Mouse (Mus musculus) gastrocnemius, postnatal 36 days (tissue): ENCODE measurements around the gene Rgs6. TPM values are rescaled to one million over a fixed set of nuclear protein-coding genes. Genes with fewer than 3 reads are reported as not detected.

ENCODE experiments used
- DNase-seq, 2 experiments: peaks; one replicate each; pipeline ENCODE4 v3.0.0; 2022
- intact Hi-C: fragments of 180-260 bp; cut with DNase I; formaldehyde crosslinking; loops from one replicate; pipeline ENCODE4 v1.15.1; 2025
- total RNA-seq, 2 experiments: library from RNA; stranded (reverse); gene quantifications; 2 replicates each; pipeline ENCODE4 v1.2.3; 2021

Gene Rgs6
- total RNA-seq, 2 experiments from 2014 or later: 0.44 to 0.48 TPM

DNA sequence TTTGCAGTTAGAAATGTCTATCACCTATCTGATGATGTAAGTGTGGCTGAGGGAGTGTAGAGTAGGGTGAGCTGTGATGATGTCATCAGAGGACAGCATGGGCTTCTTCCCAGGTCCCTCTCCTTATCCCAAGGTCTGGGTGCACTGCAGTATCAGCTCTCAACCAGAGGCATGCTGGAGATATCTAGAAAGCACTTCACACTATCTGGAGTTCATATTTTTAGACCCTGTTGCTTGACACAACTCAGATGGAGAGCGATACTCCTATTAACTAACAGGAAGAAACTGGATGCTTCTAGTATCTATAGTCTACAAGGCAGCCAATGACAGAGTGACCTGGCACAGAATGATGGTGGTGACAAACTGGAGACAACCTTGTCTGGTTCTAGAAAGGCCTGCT, 250.5 kb downstream of the Rgs6 start:
- DNase-seq: no peak
- intact Hi-C loops: no loop called here

- intact Hi-C loops: no loop called here
- no peak for DNase-seq
These were observed 253.5 kb downstream of the Rgs6 start for GRCm38 (mm10) chr12:82841566-82841965.

DNA sequence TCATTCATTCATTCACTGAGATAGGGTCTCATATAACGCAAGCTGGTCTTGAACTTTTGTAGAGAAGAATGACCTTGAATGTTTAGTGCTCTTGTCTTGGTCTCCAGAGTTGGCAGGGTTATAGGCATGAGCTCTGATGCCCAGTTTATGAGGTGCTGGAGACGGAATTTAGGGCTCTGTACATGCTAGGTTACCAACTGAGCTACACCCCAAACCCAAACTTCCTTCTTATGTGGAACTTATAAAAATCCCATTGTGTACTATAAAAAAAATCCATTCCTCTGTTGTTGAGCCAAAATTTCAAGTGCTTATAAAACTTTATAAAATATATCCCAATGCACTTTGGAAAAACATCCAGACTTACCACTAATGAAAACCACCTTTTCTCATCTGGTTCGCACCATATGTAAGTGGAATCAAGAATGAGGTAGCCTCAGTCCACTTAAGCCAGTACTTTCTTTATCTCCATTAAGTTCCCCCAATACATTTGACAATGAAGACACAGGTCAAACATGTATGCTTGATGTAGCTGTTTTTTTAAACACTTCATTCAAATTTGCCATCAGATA, 260.3 kb downstream of the Rgs6 start:
- no peak for DNase-seq

DNA sequence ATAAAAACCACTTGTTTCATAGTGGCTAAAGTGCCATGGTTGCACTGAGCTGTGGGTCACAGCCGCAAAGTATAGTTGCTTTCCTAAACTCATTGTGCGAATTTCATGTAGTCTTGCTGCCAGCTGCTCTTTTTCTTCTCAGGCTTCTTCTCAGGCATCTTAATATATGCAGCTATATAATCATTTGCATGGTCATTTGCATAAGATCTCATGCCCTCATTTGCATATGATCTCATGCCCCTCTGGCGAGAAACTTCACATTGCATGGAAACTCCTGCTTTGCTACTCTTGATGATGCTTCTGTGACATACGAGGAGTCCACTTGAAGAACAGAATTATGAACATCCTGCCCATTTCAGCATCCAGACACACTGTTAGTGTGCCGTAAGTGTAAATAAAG, 266.8 kb downstream of the Rgs6 start:
- intact Hi-C loops: no loop called here

More for the DNA sequence above, 260.3 kb downstream of the Rgs6 start:
- intact Hi-C loops: no loop called here

GRCm38 (mm10) chr12:82855333-82856107, 267.4 kb downstream of the Rgs6 start:
- no peak for DNase-seq
- intact Hi-C loops: no loop called here

More for the DNA sequence above, 266.8 kb downstream of the Rgs6 start:
- no peak for DNase-seq

DNA sequence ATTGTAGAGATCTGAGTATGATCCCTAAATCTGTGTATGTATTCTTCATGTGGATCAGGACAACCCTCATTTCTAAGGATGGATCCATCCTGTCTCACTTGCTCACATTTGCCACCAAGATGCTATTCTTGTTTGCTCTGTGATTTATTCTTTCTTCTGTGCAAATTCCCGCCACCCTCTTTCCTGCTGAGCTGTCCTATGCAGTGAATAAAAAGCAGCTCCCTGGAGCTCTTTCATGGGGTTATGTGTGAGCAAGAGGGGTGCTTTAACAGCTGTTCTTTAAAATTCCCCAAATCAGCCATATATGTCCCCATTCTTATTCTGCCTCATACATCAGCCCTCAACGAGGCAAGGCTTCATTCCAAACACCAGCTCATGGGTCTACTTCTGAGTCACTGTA, 277.6 kb downstream of the Rgs6 start:
- no peak for DNase-seq
- intact Hi-C loops: no loop called here

GRCm38 (mm10) chr12:82880711-82881110, 292.6 kb downstream of the Rgs6 start:
- DNase-seq: no peak
- intact Hi-C loops: no loop called here

DNA sequence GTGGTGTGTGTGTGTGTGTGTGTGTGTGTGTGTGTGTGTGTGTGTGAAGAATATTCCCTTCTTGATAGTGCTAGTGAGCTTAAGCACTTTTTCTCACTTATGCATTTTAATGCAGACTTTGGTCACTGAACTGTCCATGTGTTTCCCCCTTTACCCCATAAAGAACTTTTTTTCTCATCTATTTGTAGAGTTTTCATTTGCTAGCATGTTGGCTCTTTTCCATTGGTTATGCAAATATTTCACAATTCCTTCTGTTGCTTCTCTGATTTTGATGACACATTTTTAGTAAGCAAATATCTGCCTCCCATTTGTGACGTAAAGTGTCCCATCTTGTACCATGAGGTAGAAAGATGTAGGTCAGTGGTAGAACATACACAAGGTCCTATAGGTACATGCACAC, 295.0 kb downstream of the Rgs6 start:
- DNase-seq: no peak
- intact Hi-C loops: no loop called here

- no peak for DNase-seq
- intact Hi-C loops: no loop called here
These were observed 307.1 kb downstream of the Rgs6 start for GRCm38 (mm10) chr12:82894971-82895838.

GRCm38 (mm10) chr12:82905773-82906172, 317.7 kb downstream of the Rgs6 start:
- intact Hi-C loops: no loop called here
- no peak for DNase-seq

DNA sequence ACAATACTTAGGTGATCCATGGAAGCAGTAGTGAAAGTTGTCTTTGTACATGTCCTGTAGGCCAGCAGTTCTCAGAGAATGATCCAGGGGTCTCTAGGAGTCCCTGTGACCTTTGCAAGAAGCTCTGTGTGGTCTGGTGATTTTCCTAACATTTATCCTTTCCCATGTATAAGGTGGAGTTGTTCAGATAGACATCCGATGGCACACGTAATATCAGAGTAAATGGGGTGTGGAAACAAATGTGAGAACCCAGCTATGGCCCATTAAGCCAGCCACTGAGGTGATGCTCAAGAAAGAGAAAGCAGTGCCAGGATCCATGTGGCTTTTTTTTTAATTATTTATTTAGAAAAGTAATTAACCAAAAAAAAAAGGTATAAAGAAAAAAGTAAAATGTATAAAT, 322.8 kb downstream of the Rgs6 start:
- intact Hi-C loops: no loop called here
- no peak for DNase-seq

DNA sequence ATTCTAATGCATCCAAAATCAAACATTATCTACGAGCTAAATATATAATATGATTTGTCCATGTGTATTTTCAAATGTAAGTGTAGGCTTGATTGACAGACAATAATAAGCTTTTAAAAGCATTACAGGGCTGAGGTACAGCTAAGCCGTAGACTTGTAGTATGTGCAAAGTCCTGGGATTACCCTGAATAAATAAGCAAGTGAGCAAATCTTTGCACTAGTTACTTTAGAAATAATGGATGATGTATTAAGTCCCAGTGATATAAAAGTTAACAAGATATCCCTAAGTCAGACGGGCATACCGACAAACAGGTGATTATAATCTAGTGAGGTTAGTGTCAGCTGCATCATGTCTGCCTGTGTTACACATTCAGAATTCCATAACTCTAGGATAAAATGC, 326.0 kb downstream of the Rgs6 start:
- intact Hi-C loops: no loop called here
- no peak for DNase-seq

GRCm38 (mm10) chr12:82920146-82920545, 332.1 kb downstream of the Rgs6 start:
- intact Hi-C loops: no loop called here
- no peak for DNase-seq

DNA sequence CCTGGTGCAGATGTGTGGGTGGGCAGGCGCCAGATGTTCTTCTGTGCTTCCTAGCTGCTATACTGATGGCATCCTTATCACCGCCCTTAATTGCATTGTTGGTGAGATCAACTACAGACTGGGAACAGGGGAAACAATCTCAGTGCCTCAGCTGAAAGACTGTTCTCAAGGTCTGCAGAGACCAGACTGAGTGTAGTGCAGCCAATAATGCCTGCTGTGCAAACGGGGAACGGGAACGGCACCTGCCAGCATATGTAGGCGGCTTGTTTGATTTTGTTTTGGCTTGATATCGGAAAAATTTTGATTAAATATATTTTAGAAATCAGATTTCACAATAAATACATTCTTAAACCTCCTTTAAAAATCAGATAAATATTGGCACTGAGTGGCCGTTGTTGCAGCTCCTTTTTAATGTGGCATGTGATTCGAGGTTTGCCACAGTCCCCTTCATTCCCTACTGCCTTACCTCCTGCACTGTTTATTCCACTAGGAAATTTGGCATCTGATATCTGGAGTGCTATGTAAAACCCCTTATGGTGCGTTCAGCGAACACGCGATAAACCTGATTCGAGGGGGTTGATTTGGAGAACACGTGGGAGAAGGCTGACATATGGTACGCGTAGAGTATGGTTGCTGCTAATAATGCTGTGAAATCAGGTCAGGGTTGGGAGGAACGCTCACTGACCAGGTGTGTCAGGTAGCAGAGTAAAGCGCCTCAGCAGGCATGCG, 333.4 kb downstream of the Rgs6 start:
- no peak for DNase-seq
- intact Hi-C loops: no loop called here

DNA sequence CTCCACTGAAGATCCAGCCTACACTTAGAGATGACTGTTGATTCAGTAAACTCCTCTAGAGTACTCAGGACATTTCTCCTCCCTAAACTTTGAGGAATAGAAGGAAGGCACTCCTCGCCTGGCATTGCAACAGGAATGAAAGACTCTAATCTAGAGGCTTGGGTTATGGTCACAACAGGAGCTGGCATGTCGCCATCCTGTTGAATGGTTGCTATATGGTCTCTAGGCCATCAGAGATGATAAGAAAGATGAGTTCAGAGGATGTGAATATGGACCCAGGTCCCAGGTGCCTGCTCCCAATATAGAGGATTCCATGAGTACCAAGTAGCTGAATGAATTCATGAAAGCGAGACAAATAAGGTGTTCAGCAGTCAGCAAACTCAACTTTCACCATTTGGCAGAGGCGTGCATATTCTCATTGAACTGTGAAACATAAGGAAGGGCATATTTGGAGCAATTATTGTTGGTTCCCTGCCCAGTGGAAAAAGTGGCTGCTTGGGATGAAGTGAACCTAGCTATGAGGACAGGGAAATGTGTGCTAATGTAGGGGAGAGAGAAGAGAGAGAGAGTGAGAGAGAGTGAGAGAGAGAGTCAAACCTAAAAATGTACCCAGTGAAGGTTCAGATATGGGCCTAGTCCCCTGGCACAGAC, 334.9 kb downstream of the Rgs6 start:
- intact Hi-C loops: no loop called here
- DNase-seq: no peak

DNA sequence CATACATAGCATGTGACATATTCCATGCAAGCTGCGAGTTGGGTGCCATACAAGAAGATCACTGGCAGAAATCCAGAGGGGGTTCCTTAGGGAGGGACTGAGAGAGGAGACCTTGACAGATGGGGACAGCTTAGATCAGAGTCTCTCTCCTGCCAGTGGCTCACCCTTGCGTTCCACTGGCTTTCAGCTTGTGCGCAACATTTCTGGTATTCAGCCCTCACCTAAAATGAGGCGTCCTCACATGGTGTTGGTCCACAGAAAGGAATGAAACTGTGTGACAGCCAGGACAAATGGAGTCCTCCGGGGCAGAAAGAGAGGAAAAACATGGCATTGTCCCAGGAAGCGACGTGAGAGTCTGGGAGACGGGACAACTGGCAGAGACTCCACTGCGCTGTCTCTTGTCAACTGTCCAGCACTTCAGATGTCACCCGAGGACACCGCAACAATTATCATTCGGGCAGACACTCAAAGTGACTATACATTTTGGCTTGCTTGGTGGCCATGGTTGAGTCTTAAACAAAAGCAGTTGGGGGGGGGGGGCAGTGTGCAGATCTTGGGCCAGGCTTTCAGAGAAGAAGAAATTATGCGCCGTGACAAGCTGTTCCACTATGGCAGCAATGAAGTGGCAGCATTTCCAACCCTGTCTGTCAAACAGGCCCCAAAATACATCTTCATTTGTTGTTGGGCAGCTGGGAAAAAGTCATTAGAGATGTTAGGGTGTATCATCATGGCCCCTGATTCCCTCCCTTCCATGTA, 344.8 kb downstream of the Rgs6 start:
- intact Hi-C loops: no loop called here
- DNase-seq: peak; percentile 37 to 49

GRCm38 (mm10) chr12:82935121-82935762, 347.1 kb downstream of the Rgs6 start:
- intact Hi-C loops: no loop called here
- no peak for DNase-seq

GRCm38 (mm10) chr12:82935767-82936166, 347.7 kb downstream of the Rgs6 start:
- no peak for DNase-seq
- intact Hi-C loops: no loop called here

GRCm38 (mm10) chr12:82940461-82940860, 352.4 kb downstream of the Rgs6 start:
- intact Hi-C loops: no loop called here
- no peak for DNase-seq
